8 mouse cellular contexts compared by ENCODE assay signal in genomic region chr1:178318389-178319184, GRCm38 (mm10). TPM values are rescaled to one million over a fixed set of nuclear protein-coding genes. Genes with fewer than 3 reads are reported as not detected.
A peak's percentile ranks its signal among the peaks of the same experiment; 100 is the strongest.
DNase-seq lines count a peak whose midpoint lies in the region; ATAC-seq lines count a peak whose summit lies in the region.

TSS of gene Cox20 (plus strand) at chr1:178319130.

- peak; percentile 98 for DNase-seq in ZHBTc4 (ENCODE audit: low read depth, low spot score)
- DNase-seq in gastrocnemius, adult 8-10 months (ENCODE audit: low spot score in 2 of 2) = peak; percentile 96
- peak; percentile 98 for DNase-seq in induced T-regulatory cell, adult 2 months (ENCODE audit: low read depth)
- DNase-seq in left cerebral cortex, adult 9 months (ENCODE audit: low spot score in 2 of 2) = peak; percentile 88 to 94
- peak; percentile 94 for DNase-seq in right cerebral cortex, postnatal 14 days
- DNase-seq in urinary bladder, postnatal 36 days (ENCODE audit: low spot score in 2 of 2) = peak; percentile 95 to 96

- ATAC-seq in common myeloid progenitor, adult 5-6 weeks (replicated peaks; ENCODE audit: low read depth, poor library complexity, severe bottlenecking) = peak; percentile 53
- peak; percentile 59 for ATAC-seq in megakaryocyte progenitor cell, adult 5-6 weeks (replicated peaks; ENCODE audit: poor library complexity)

RNA-seq across cellular contexts. Expression of gene Cox20, which starts in this region (rescaled TPM):
- 206 and 305 TPM in 2 replicates for total RNA-seq in common myeloid progenitor, adult 5-6 weeks (2017)
- total RNA-seq in gastrocnemius, adult 8-10 months (2022) = 10 to 100 TPM; 27.9 to 42.9 (median 37.3) TPM
- total RNA-seq in megakaryocyte progenitor cell, adult 5-6 weeks (2015) = 153 and 181 TPM in 2 replicates
- 153 and 163 TPM in 2 replicates for total RNA-seq in megakaryocyte progenitor cell, adult 5-6 weeks (2017)

Comparison
In these comparisons a context has a peak if more than half of its experiments do, and no peak if none do; other contexts are left out.
1. Peak in every context shown above with its lines: DNase-seq and ATAC-seq.